Mouse (Mus musculus) heart, adult 8-10 months (tissue): ENCODE measurements around the gene Htr3a. TPM values are rescaled to one million over a fixed set of nuclear protein-coding genes. Genes with fewer than 3 reads are reported as not detected.

Experiments
- total RNA-seq, 4 experiments: library from RNA; stranded (reverse); gene quantifications; 2 replicates each; pipeline ENCODE4 v1.2.4; 2022

Gene Htr3a
- total RNA-seq, 4 experiments from 2014 or later = 0.24 to 0.28 TPM; not detected in 2

Other genes starting within 250 kb of the Htr3a start
- 100 to 1,000 TPM; 105 to 204 (median 152) TPM for gene Zbtb16, start 74.9 kb downstream of the Htr3a start, total RNA-seq
- gene Htr3b, start 53.9 kb upstream of the Htr3a start, total RNA-seq = not detected
- gene Usp28, start 74.3 kb upstream of the Htr3a start, total RNA-seq = 100 to 1,000 TPM; 120 to 141 (median 134) TPM
- 10 to 100 TPM; 11.6 to 13.5 (median 12.5) TPM for gene Zw10, start 144.5 kb upstream of the Htr3a start, total RNA-seq
- gene Tmprss5, start 170.2 kb upstream of the Htr3a start, total RNA-seq = under 1 TPM in 1 of 4 experiments, not detected in 3; 0.19 TPM